Mouse (Mus musculus) cerebellum, adult 2 months (tissue): Measurements from ENCODE around the gene Gm7073.

Source experiments
- CTCF ChIP-seq: fragments of 200-500 bp; IDR thresholded peaks from 2 replicates; pipeline ENCODE4 v1.5.1; 2011; ENCODE audit warnings: low read depth, mild to moderate bottlenecking, control low read depth, low read length, moderate library complexity, borderline replicate concordance; ENCODE audit not compliant: insufficient read depth
- POLR2A ChIP-seq: fragments of 200-500 bp; IDR thresholded peaks from 2 replicates; pipeline ENCODE4 v1.6.1; 2011; ENCODE audit warnings: low read length, control low read depth, borderline replicate concordance; ENCODE audit not compliant: insufficient read depth

DNA sequence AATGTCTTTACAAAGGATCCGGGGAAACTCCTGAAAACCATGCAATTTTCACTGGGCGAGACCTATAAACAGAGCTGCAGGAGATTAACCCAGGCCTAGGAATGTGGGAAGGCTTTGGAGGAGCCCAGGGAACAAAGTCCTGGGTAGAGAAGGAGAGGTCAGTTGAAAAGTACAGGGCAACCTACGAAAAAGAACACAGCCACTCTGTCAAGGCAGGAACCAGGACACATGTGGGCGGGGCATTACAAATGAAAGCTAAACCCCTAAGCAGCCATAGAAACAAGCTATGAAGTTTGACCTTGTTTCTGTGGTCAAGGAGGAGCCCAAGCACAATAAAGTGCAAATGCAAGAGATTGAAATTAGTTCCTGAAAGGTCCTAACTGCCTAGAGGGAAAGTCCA, 133.4 kb downstream of the Gm7073 start:
- TF ChIP-seq CTCF (no peak), POLR2A (no peak)
